Mouse (Mus musculus) cerebellum, adult 2 months (tissue): ENCODE measurements around the gene Adh1. TPM values are rescaled to one million over a fixed set of nuclear protein-coding genes. Genes with fewer than 3 reads are reported as not detected.

Source experiments
- DNase-seq, 2 experiments: peaks; one replicate each; pipeline ENCODE4 v3.0.0; 2021
- H3K27ac ChIP-seq: fragments of 200-500 bp; 2 replicates; pipeline ENCODE4 v1.5.1; 2012; ENCODE audit warnings: low read length, control low read depth, inconsistent platforms; ENCODE audit not compliant: insufficient read depth
- H3K27me3 ChIP-seq: fragments of 200-500 bp; 2 replicates; pipeline ENCODE4 v1.6.1; 2012; ENCODE audit warnings: inconsistent platforms, mild to moderate bottlenecking, low read length, moderate library complexity; ENCODE audit not compliant: control insufficient read depth, insufficient read depth
- H3K4me1 ChIP-seq: fragments of 200-500 bp; 2 replicates; pipeline ENCODE4 v1.6.1; 2011; ENCODE audit warnings: low read length; ENCODE audit not compliant: control insufficient read depth, insufficient read depth
- H3K4me3 ChIP-seq: fragments of 200-500 bp; replicated peaks from 2 replicates; pipeline ENCODE3; 2011; ENCODE audit warnings: mild to moderate bottlenecking, low read depth, low read length, control low read depth; ENCODE audit not compliant: insufficient read depth
- CTCF ChIP-seq: fragments of 200-500 bp; IDR thresholded peaks from 2 replicates; pipeline ENCODE4 v1.5.1; 2011; ENCODE audit warnings: low read depth, mild to moderate bottlenecking, control low read depth, low read length, moderate library complexity, borderline replicate concordance; ENCODE audit not compliant: insufficient read depth
- POLR2A ChIP-seq: fragments of 200-500 bp; IDR thresholded peaks from 2 replicates; pipeline ENCODE4 v1.6.1; 2011; ENCODE audit warnings: low read length, control low read depth, borderline replicate concordance; ENCODE audit not compliant: insufficient read depth
- WGBS: fragments of 180-500 bp; shearing (Covaris S2); methylation state at CpG from one replicate; pipeline ENCODE4 v1.1.7; 2018; 5-methylcytosine and 5-hydroxymethylcytosine counted together
- polyA plus RNA-seq: library from polyadenylated mRNA; depleted of rRNA; stranded (reverse); fragments of >200 nt; gene quantifications from 2 replicates; pipeline ENCODE4 v1.2.3, GENCODE M21; 2012; rRNA removed

Gene Adh1
- polyA plus RNA-seq = 1.6 and 2.1 TPM in 2 replicates

DNA sequence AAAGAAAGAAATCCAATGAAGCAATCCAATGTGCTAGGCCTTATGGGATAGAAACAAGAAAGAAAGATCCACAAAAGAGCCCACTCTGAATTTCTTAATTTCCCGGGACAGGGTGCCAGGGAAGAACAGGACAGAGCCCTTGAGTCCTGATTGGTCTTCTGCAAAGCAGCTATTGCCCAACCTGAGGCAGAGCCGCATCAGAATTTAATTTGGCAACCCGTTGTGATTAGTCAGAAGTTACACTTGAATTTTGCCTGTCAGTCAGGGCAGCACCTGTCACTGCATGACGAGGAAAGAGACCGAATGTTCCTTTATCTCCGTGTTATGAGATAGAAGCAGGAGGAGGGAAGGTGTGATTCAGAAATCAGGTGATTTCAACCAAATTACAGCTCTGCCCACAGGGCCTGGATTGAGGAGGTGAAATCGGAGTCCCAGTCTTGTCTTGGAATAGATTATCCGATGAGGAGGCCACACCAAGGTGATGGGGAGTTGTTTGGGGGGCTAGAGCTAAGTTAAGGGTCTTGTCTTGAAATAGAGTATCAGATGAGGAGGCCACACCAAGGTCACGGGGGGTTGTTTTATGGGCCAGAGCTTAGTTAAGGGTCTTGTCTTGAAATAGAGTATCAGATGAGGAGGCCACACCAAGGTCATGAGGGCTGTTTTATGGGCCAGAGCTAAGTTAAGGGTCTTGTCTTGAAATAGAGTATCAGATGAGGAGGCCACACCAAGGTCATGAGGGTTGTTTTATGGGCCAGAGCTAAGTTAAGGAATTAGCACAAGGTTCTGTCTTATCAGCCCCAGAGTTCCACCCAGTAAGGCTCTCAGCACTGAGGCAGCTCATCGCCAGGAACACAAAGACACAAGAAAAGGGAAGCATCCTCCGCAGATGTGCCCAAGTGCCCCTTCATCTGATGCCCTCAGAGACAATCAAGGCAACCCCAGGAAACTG lies at the start of gene Adh1:
Gene Adh1 (plus strand): TSS at position 271 of the 949 bp plus-strand sequence.
- no peaks in the 10 kb centered on the region for H3K4me1 ChIP-seq
- H3K27ac ChIP-seq = no peak within 1 kb of the TSS
- H3K4me3 ChIP-seq = no peak within 1 kb of the TSS
- WGBS = 89% methylated on average over 11 of the region's 11 CpGs
- no peak for DNase-seq
- TF ChIP-seq POLR2A = no peak
- no peak for TF ChIP-seq CTCF
- H3K27me3 ChIP-seq = no peaks in the 10 kb centered on the region

DNA sequence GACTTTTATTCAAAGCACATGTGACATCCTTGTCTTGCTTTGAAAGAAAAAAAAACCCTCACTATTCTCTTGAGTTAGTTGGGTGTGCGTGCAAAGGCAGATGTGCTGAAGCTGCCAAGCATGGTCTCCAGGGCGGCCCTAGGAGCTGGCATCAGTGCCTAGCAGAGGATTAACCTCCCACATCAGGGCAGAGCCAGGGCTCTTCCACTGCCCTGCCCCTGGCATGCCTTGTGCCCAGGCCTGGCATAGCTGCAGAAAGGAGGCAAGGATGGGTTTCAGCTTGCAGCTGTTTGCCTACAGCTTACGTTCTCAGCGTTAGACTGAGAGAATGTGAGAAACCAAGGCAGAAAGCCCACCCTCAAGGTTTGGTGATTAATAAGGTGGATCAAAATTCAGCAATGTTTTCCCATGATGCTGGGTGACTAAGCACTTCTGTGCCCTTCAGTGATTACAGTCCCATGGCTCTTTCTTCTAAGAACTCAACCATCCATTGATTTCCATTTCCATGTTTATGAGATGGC lies 48.3 kb upstream of the Adh1 start:
- WGBS = 34% methylated on average over 4 of the region's 4 CpGs
- TF ChIP-seq CTCF (no peak), POLR2A (no peak)
- no peak for DNase-seq
- no peak overlapping the region for H3K4me3 ChIP-seq
- H3K4me1 ChIP-seq = no peaks in the 10 kb centered on the region
- H3K27ac ChIP-seq = no peak overlapping the region
- H3K27me3 ChIP-seq = no peaks in the 10 kb centered on the region

- no peak for TF ChIP-seq POLR2A
- TF ChIP-seq CTCF = no peak
- no peaks in the 10 kb centered on the region for H3K4me1 ChIP-seq
- H3K4me3 ChIP-seq = no peak overlapping the region
- H3K27me3 ChIP-seq = no peaks in the 10 kb centered on the region
- 18% methylated on average over 11 of the region's 11 CpGs for WGBS
- DNase-seq = no peak
- no peak overlapping the region for H3K27ac ChIP-seq
These were observed 45.3 kb upstream of the Adh1 start for GRCm38 (mm10) chr3:138215395-138215989.

- Histone ChIP-seq H3K4me1 (no peaks in the 10 kb centered on the region), H3K27ac (no peak overlapping the region), H3K4me3 (no peak overlapping the region), H3K27me3 (no peaks in the 10 kb centered on the region)
- 68% methylated on average over 8 of the region's 8 CpGs for WGBS
- TF ChIP-seq CTCF (no peak), POLR2A (no peak)
- DNase-seq = no peak
These were observed 44.7 kb upstream of the Adh1 start for GRCm38 (mm10) chr3:138216091-138216490.

- no peak for TF ChIP-seq POLR2A
- no peak for TF ChIP-seq CTCF
- Histone ChIP-seq H3K4me3 (no peak within 1 kb of the TSS), H3K27ac (no peak within 1 kb of the TSS), H3K4me1 (no peaks in the 10 kb centered on the region), H3K27me3 (no peaks in the 10 kb centered on the region)
- no peak for DNase-seq
- WGBS = 78% methylated on average over 10 of the region's 10 CpGs
These were observed 43.0 kb upstream of the Adh1 start, which contains the start of gene Adh7 for GRCm38 (mm10) chr3:138217631-138218264. Gene Adh7 (plus strand): TSS chr3:138217760.

DNA sequence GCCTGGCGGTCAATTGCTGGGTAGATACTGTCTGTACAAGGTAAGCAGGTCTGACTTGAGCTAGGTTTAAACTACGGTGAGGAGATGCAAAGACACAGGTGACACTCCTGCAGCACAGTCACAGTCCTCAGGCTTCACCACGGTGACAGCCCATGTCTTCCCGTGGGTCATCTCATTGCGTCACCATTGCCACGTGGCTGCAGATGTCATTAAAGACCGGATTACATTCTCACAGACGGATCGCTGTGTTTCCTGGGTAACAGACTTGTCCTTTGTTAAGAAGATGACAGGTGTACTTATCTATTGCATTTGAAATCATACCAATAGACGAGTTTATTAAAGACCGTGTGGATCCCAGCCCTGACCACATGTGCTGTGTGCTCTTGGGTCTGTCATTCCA lies 39.7 kb upstream of the Adh1 start:
- WGBS = 62% methylated on average over 11 of the region's 11 CpGs
- TF ChIP-seq POLR2A = no peak
- no peaks in the 10 kb centered on the region for H3K27me3 ChIP-seq

GRCm38 (mm10) chr3:138222511-138222910 lies 38.3 kb upstream of the Adh1 start:
- DNase-seq = no peak
- Histone ChIP-seq H3K27me3 (no peaks in the 10 kb centered on the region), H3K4me1 (no peaks in the 10 kb centered on the region; the same call in 1 of the 2 replicates), H3K4me3 (no peak overlapping the region), H3K27ac (no peak overlapping the region)
- TF ChIP-seq POLR2A (no peak), CTCF (no peak)
- WGBS = 83% methylated on average over 4 of the region's 4 CpGs

More for the DNA sequence above, 39.7 kb upstream of the Adh1 start:
- no peak for DNase-seq
- Histone ChIP-seq H3K27ac (no peak overlapping the region), H3K4me1 (no peaks in the 10 kb centered on the region; the same call in 1 of the 2 replicates), H3K4me3 (no peak overlapping the region)
